Mouse (Mus musculus) brain, embryonic 18.5 days (tissue): Measurements from ENCODE around the gene Gm6465.
"Not testable (repeated sequence)": the region's sequence is repeated elsewhere in the genome, so short reads cannot be mapped to it uniquely, and the experiment has no call there.

Experiments used
- DNase-seq: peaks from one replicate; pipeline ENCODE4 v3.0.0-alpha.2; 2012; ENCODE audit warnings: low read depth, low spot score

Gm6465 gene

DNA sequence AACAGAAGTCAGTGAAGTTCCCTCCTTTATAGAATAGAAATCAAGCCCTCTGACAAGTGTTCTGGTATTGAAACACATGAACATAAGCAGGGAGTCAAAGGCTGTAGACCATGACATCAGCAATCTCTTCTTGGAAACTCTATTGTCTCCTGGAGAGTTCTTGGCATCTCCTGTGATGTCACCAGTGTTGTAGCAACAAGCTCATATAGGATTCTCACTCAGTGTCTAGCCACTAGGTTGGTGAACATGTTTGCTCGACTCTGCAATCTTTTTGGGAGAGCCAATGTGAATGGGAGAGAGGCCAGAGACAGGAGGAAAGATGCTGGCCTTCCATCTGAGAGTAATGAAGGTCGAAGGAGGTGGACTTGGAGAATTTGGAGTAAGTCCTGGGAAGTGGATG, at the start of gene Gm6465:
Gene Gm6465 (plus strand): TSS at position 301 of the 400 bp plus-strand sequence.
- not testable (repeated sequence) for DNase-seq

GRCm38 (mm10) chr5:11845824-11846223, 485 bp downstream of the Gm6465 start:
- DNase-seq, result not testable (repeated sequence)

DNA sequence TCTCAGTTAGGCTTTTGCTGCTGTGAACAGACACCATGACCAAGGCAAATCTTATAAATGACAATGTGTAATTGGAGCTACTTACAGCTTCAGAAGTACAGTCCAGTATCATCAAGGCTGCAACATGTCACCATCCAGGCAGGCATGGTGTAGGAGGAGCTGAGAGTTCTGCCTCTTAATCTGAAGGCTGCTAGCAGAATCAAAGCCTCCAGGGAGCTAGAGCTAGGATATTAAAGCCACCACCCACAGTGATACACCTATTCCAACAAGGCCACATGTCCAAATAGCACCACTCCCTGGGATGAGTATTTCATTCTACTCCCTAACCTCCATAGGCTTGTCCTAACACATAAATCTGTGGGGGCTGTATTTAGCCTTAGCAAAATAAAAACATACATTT, 12.6 kb downstream of the Gm6465 start:
- DNase-seq, result not testable (repeated sequence)
